Mouse (Mus musculus) gastrocnemius, postnatal 4 days (tissue): ENCODE data around the gene Gm10142. TPM values are rescaled to one million over a fixed set of nuclear protein-coding genes. Genes with fewer than 3 reads are reported as not detected.
"Not testable (repeated sequence)": the region's sequence is repeated elsewhere in the genome, so short reads cannot be mapped to it uniquely, and the experiment has no call there.

ENCODE experiments used
- DNase-seq, 2 experiments: peaks; one replicate each; pipeline ENCODE4 v3.0.0; 2021 to 2022; ENCODE audit warnings: low spot score in 2 of 2, mixed read lengths in 2 of 2
- total RNA-seq, 2 experiments: library from RNA; stranded (reverse); gene quantifications; 2 replicates each; pipeline ENCODE4 v1.2.3; 2021

Gene Gm10142
- total RNA-seq, 2 experiments from 2014 or later: not detected

DNA sequence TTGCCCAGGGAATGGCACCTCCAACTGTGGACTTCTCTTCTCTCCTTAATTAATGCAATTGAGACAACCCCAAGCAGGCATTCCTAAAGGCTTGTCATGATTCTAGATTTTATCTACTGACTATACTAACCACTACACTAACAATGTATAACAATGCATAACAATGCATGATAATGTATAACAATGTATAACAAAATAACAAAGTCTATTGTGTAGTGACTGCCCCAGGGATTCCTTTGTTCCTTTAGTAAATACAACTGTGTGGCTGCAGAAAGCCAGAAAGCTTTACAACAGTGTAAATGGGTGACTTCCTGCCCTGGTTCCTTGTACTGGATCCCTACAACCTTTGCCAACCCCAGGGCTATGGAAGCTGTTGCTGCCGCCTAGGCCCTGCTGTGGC is 20.3 kb downstream of the Gm10142 start:
- DNase-seq: no peak

DNA sequence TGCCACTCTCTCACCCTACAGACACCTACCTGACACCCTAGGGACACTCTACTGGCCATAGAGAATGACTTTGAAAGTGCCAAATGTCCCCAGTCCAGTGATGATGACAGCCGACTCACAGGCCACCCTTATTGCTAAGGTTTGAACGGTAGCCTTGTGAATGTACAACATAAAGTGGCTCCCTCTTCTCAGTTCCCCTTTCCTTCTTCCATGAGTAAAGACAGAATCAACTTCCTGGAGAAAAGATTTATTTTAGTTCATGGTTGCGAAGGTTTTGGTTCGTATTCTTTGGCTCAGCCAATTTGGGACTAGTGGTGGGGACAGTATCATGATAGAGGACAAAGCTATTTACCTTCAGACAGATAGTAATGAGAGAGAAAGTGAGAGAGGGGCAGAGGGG is 23.3 kb downstream of the Gm10142 start:
- DNase-seq: no peak

DNA sequence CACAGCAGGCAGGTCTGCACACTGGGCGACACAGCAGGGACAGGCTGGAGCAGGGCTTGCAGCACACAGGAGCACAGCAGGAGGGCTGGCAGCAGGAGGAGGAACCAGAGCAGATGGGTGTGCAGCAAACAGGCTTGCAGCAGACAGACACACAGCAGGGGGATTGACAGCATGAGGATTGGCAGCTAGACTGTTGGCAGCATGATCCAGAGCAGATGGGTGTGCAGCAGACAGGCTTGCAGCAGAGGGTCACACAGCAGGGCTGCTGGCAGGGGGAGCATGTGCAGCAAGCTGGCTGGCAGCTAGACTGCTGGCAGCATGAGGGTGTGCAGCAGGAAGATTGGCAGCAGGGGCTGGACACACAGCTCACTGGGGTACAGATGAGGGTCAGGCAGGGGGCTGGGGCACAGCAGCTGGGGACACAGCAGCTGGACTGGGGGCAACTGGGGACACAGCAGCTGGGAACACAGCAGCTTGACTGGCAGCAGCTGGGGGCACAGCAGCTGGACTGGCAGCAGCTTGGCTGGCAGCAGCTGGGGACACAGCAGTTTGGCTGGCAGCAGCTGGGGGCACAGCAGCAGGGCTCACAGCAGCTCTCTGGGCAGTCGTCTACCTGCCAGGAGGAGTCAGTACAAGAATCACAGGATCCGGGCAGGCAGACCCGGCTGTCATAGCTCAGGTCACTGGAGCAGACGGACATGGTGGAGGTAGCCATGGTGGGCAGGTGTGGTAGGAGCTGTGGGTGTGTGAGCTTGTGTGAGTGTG is 26.5 kb downstream of the Gm10142 start, which contains the start of gene Gm18596:
Gm18596 (minus strand) TSS at position 715 of the 765 bp plus-strand sequence.
- not testable (repeated sequence) for DNase-seq

GRCm38 (mm10) chr10:77750686-77751085 is 35.1 kb downstream of the Gm10142 start:
- DNase-seq: not testable (repeated sequence)

DNA sequence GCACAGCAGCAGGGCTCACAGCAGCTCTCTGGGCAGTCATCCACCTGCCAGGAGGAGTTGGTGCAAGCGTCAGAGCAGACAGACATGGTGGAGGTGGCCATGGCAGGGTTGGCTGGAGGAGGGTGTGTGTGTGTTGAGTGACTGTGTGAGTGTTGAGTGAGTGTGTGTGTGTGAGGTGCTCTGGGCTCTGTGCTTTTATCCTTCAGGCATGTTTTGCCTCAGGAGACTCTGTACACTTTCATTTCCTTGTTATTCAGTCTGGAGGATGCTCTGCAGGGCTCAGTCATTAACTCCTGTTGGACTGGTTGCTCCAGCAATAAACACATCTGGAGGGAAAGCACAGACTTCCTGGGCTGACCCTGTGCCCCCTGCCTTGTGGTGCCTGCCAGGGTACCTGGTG is 35.6 kb downstream of the Gm10142 start, which contains the start of gene Gm9736:
Gm9736 (minus strand) TSS at position 101 of the 400 bp plus-strand sequence.
- DNase-seq: not testable (repeated sequence)

GRCm38 (mm10) chr10:77752312-77752711 is 36.7 kb downstream of the Gm10142 start:
- not testable (repeated sequence) for DNase-seq

- DNase-seq: no peak
Measured at GRCm38 (mm10) chr10:77753448-77753847, 37.8 kb downstream of the Gm10142 start.

DNA sequence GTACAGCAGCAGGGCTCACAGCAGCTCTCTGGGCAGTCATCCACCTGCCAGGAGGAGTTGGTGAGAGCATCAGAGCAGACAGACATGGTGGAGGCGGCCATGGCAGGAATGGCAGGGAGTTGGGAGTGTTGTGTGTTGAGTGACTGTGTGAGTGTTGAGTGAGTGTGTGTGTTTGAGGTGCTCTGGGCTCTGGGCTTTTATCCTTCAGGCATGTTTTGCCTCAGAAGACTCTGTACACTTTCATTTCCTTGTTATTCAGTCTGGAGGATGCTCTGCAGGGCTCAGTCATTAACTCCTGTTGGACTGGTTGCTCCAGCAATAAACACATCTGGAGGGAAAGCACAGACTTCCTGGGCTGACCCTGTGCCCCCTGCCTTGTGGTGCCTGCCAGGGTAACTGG is 44.0 kb downstream of the Gm10142 start, which contains the start of gene Gm3233:
Gm3233 (minus strand) TSS at position 101 of the 400 bp plus-strand sequence.
- DNase-seq: not testable (repeated sequence)

Other genes with a start within 250 kb of the Gm10142 start
- gene Fam207a, start 200.0 kb upstream of the Gm10142 start, total RNA-seq: 10 to 100 TPM; 14.4 to 14.7 TPM
- 1 to 10 TPM; 2.9 to 3.9 TPM for gene Itgb2, start 185.6 kb upstream of the Gm10142 start, total RNA-seq
- 100 to 1,000 TPM in 1 of 2 experiments, 10 to 100 TPM in 1; 95.8 to 103 TPM for gene Pttg1ip, start 134.1 kb upstream of the Gm10142 start, total RNA-seq
- 10 to 100 TPM; 92.1 to 96.0 TPM for gene Sumo3, start 109.7 kb upstream of the Gm10142 start, total RNA-seq
- 10 to 100 TPM; 13.8 to 14.9 TPM for gene Gm49325, start 109.6 kb upstream of the Gm10142 start, total RNA-seq
- 10 to 100 TPM; 89.7 to 93.0 TPM for gene Ube2g2, start 93.5 kb upstream of the Gm10142 start, total RNA-seq
- not detected for gene Tspear, start 29.2 kb upstream of the Gm10142 start, total RNA-seq
- gene Gm19402, start 25.1 kb upstream of the Gm10142 start, total RNA-seq: not detected
- not detected for gene Gm9508, start 18.6 kb upstream of the Gm10142 start, total RNA-seq
- not detected for gene Gm10272, start 9.2 kb upstream of the Gm10142 start, total RNA-seq
- gene Gm10024, start 4.3 kb upstream of the Gm10142 start, total RNA-seq: not detected
- gene Krtap12-1, start 4.8 kb downstream of the Gm10142 start, total RNA-seq: not detected
- not detected for gene Gm10100, start 10.7 kb downstream of the Gm10142 start, total RNA-seq
- not detected for gene Gm18596, start 26.8 kb downstream of the Gm10142 start, total RNA-seq
- gene Gm9736, start 35.5 kb downstream of the Gm10142 start, total RNA-seq: not detected
- gene Gm3233, start 43.9 kb downstream of the Gm10142 start, total RNA-seq: not detected
- not detected for gene Gm3238, start 55.5 kb downstream of the Gm10142 start, total RNA-seq
- gene Gm7138, start 61.1 kb downstream of the Gm10142 start, total RNA-seq: not detected
- not detected for gene Gm3250, start 66.7 kb downstream of the Gm10142 start, total RNA-seq
- gene Gm7137, start 72.4 kb downstream of the Gm10142 start, total RNA-seq: not detected
- gene Gm9639, start 79.3 kb downstream of the Gm10142 start, total RNA-seq: not detected
- not detected for gene Gm19668, start 83.3 kb downstream of the Gm10142 start, total RNA-seq
- gene Gm9507, start 96.0 kb downstream of the Gm10142 start, total RNA-seq: not detected
- gene Gm2696, start 98.9 kb downstream of the Gm10142 start, total RNA-seq: not detected
- gene Krtap10-4, start 111.3 kb downstream of the Gm10142 start, total RNA-seq: not detected
- gene Krtap10-10, start 120.1 kb downstream of the Gm10142 start, total RNA-seq: not detected
- not detected for gene Gm36176, start 131.0 kb downstream of the Gm10142 start, total RNA-seq
- gene Gm10318, start 137.1 kb downstream of the Gm10142 start, total RNA-seq: not detected
- gene Gm3285, start 146.2 kb downstream of the Gm10142 start, total RNA-seq: not detected
- gene Lrrc3, start 186.7 kb downstream of the Gm10142 start, total RNA-seq: 1 to 10 TPM; 1.2 to 1.4 TPM